Mouse (Mus musculus) G1E (cell line): Measurements from ENCODE around the gene Cilp. TPM values are rescaled to one million over a fixed set of nuclear protein-coding genes. Genes with fewer than 3 reads are reported as not detected.

ENCODE experiments used
- ATAC-seq: 2 replicates; pipeline ENCODE4 v1.8.0; 2016; ENCODE audit warnings: mild to moderate bottlenecking; ENCODE audit not compliant: insufficient number of reproducible peaks, poor library complexity, low FRiP score, severe bottlenecking; ENCODE audit errors: extremely low read depth
- DNase-seq: peaks from one replicate; pipeline ENCODE4 v3.0.0; 2012; ENCODE audit warnings: low spot score
- H3K27me3 ChIP-seq: 2 replicates; pipeline ENCODE4 v1.6.1; 2012; ENCODE audit warnings: mild to moderate bottlenecking, low read length, inconsistent platforms; ENCODE audit not compliant: insufficient read depth
- H3K36me3 ChIP-seq: replicated peaks from 2 replicates; pipeline ENCODE3; 2012; ENCODE audit warnings: mild to moderate bottlenecking, inconsistent platforms
- H3K4me1 ChIP-seq: 2 replicates; pipeline ENCODE4 v1.6.1; 2012; ENCODE audit warnings: low read depth, low read length, inconsistent platforms, mixed read lengths; ENCODE audit not compliant: insufficient read depth
- H3K4me3 ChIP-seq: 2 replicates; pipeline ENCODE4 v1.5.1; 2012; ENCODE audit warnings: low read depth, mild to moderate bottlenecking, inconsistent platforms, low read length, moderate library complexity, mixed read lengths
- H3K9me3 ChIP-seq: replicated peaks from 2 replicates; pipeline ENCODE4 v1.6.1; 2012; ENCODE audit warnings: inconsistent platforms
- CTCF ChIP-seq: IDR thresholded peaks from 2 replicates; pipeline ENCODE4 v1.5.1; 2012; ENCODE audit warnings: low read depth, low read length, inconsistent platforms, mixed read lengths
- GATA1 ChIP-seq: IDR thresholded peaks from 2 replicates; pipeline ENCODE4 v1.6.1; 2012; ENCODE audit warnings: borderline replicate concordance, low read length, inconsistent platforms, mixed read lengths
- GATA2 ChIP-seq: IDR thresholded peaks from 2 replicates; pipeline ENCODE4 v1.6.1; 2012; ENCODE audit warnings: low read depth, low read length, inconsistent platforms, borderline replicate concordance
- POLR2AphosphoS5 ChIP-seq: IDR thresholded peaks from 2 replicates; pipeline ENCODE4 v1.6.1; 2012; ENCODE audit warnings: low read depth, low read length, inconsistent platforms; ENCODE audit not compliant: insufficient replicate concordance
- TAL1 ChIP-seq: conservative IDR thresholded peaks from 2 replicates; pipeline ENCODE4 v1.6.1; 2012; ENCODE audit warnings: low read depth, low read length, inconsistent platforms, mixed read lengths
- polyA plus RNA-seq: library from polyadenylated mRNA; stranded (reverse); fragments of >175 nt; gene quantifications from 2 replicates; pipeline ENCODE4 v1.2.3, GENCODE M21; 2012
- total RNA-seq, 2 experiments: library from RNA; stranded (forward) in 1 of 2; stranded (reverse) in 1 of 2; fragments of 200-1000 nt in 1 of 2; fragments of >200 nt in 1 of 2; fragmentation: Nextera tagmentation in 1 of 2; gene quantifications; 2 replicates each; pipeline ENCODE4 v1.2.3; 2014 to 2017

The Cilp gene
- total and polyA plus RNA-seq, 3 experiments, result under 0.01 TPM; not detected in 2

DNA sequence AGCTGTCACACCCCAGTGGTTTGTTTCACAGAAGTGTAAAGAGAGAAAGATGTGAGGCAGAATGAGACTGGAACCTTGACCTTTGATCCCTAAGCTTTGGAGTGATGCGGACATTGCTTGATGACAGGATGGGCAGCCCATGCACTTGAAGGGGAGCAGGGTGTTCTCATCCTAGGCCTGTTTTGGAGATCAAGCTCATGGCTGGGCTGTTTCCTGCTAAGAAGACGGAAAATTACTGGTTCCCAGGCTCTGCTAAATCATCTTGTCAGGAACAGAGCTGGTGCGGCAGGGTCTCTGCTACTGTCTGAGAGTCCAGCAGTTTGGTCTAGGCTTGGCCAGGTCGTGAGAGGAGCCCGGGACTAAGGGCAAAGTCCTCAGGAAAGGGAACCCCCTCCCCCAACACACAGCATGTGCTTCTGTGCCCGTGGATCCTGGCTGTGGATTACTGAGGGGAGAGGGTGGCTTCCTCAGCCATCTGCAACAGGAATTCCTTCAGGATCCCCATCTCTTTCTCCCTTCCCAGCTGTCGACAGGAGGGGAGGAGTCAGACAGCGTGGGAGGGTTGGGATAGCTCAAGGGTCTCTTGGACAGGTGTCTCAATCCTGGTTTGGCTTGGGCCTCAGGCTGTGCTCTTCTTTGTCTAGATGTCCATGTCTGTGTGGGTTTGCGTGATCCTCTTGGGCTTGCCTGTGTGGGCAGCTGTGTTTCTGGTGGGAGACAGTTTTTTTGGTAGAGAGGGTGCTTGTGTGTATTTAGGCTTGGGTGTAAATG, 20.8 kb upstream of the Cilp start:
- Histone ChIP-seq H3K9me3 (no peaks in the 10 kb centered on the region), H3K36me3 (peaks cover 7% of the 10 kb centered on the region), H3K4me3 (no peak overlapping the region), H3K4me1 (no peaks in the 10 kb centered on the region), H3K27me3 (peaks cover 58% of the 10 kb centered on the region)
- DNase-seq (no peak), ATAC-seq (no peak)
- TF ChIP-seq GATA1 (no peak), TAL1 (no peak), POLR2AphosphoS5 (no peak), CTCF (no peak), GATA2 (no peak)

- Histone ChIP-seq H3K4me3 (no peak overlapping the region), H3K36me3 (no peaks in the 10 kb centered on the region), H3K27me3 (peaks cover 45% of the 10 kb centered on the region), H3K4me1 (no peaks in the 10 kb centered on the region), H3K9me3 (no peaks in the 10 kb centered on the region)
- TF ChIP-seq GATA1 (no peak), POLR2AphosphoS5 (no peak), GATA2 (no peak), TAL1 (no peak), CTCF (no peak)
- no peak for ATAC-seq
- no peak for DNase-seq
Measured at GRCm38 (mm10) chr9:65247502-65248376, 17.2 kb upstream of the Cilp start.

- ATAC-seq (no peak), DNase-seq (no peak)
Measured at GRCm38 (mm10) chr9:65248377-65248690, 16.6 kb upstream of the Cilp start.

DNA sequence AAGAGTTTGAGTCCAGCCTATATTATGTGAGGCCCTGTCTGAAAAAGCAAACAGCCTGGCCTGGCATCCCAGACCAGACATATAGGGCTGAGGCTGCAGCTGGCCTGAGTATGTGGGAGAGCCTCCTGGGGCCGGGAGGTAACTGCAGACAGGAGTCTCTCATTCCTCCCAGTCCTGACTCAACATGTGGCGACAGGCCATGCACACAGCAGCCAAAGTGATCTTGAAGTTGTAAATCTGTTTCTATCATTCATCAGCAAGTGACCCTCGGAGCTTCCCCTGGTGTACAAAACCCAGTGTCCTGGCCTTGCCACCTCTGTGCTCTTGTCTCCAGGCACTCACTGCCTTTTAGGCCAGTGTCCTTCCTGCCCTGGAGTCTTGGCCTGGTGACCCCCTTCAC, 13.0 kb upstream of the Cilp start:
- Histone ChIP-seq H3K36me3 (no peaks in the 10 kb centered on the region), H3K4me3 (no peak overlapping the region), H3K4me1 (0 out of 2 replicates have a peak, but pooled peaks cover 1% of the 10 kb centered on the region), H3K27me3 (peaks cover 26% of the 10 kb centered on the region), H3K9me3 (no peaks in the 10 kb centered on the region)
- ATAC-seq (no peak), DNase-seq (no peak)
- TF ChIP-seq POLR2AphosphoS5 (no peak), GATA1 (no peak), GATA2 (no peak), CTCF (no peak), TAL1 (no peak)

More at GRCm38 (mm10) chr9:65248377-65248690, 16.6 kb upstream of the Cilp start:
- no peak for TF ChIP-seq TAL1
- no peak for TF ChIP-seq POLR2AphosphoS5
- TF ChIP-seq GATA1, result no peak
- no peak for TF ChIP-seq GATA2
- TF ChIP-seq CTCF, result no peak
- no peak overlapping the region for H3K4me3 ChIP-seq
- no peaks in the 10 kb centered on the region for H3K9me3 ChIP-seq
- H3K27me3 ChIP-seq, result peaks cover 40% of the 10 kb centered on the region
- H3K36me3 ChIP-seq, result no peaks in the 10 kb centered on the region
- no peaks in the 10 kb centered on the region for H3K4me1 ChIP-seq

- no peaks in the 10 kb centered on the region for H3K36me3 ChIP-seq
- H3K4me3 ChIP-seq, result no peak overlapping the region
- H3K9me3 ChIP-seq, result no peaks in the 10 kb centered on the region
- DNase-seq (no peak), ATAC-seq (no peak)
- H3K27me3 ChIP-seq, result peaks cover 23% of the 10 kb centered on the region
- TF ChIP-seq POLR2AphosphoS5 (no peak), TAL1 (no peak), GATA1 (no peak), GATA2 (no peak), CTCF (no peak)
- H3K4me1 ChIP-seq, result peaks cover 13% of the 10 kb centered on the region
Measured at GRCm38 (mm10) chr9:65255906-65256600, 8.9 kb upstream of the Cilp start.
